Mouse (Mus musculus) kidney, embryonic 16.5 days (tissue): ENCODE measurements around the gene Mib2. TPM values are rescaled to one million over a fixed set of nuclear protein-coding genes. Genes with fewer than 3 reads are reported as not detected.
"Not testable (repeated sequence)": the region's sequence is repeated elsewhere in the genome, so short reads cannot be mapped to it uniquely, and the experiment has no call there.

Source experiments
- ATAC-seq: fragments of 200-750 bp; cut with Nextera tagmentation; 2 replicates; pipeline ENCODE4 v1.8.0; 2017; ENCODE audit warnings: moderate TSS enrichment; ENCODE audit not compliant: low FRiP score, low TSS enrichment
- H3K27ac ChIP-seq: fragments of 300-500 bp; sonication (generic); 2 replicates; pipeline ENCODE4 v1.5.1; 2014; ENCODE audit warnings: low read length
- H3K27me3 ChIP-seq: fragments of 300-500 bp; sonication (generic); 2 replicates; pipeline ENCODE4 v1.6.1; 2014; ENCODE audit warnings: low read length, control low read depth, mixed read lengths; ENCODE audit not compliant: insufficient read depth
- H3K36me3 ChIP-seq: fragments of 300-500 bp; sonication (generic); 2 replicates; pipeline ENCODE4 v1.6.1; 2014; ENCODE audit warnings: low read length, control low read depth, mixed read lengths; ENCODE audit not compliant: insufficient read depth
- H3K4me1 ChIP-seq: fragments of 300-500 bp; sonication (generic); 2 replicates; pipeline ENCODE4 v1.6.1; 2014; ENCODE audit warnings: low read length, control low read depth, mixed read lengths; ENCODE audit not compliant: insufficient read depth
- H3K4me2 ChIP-seq: fragments of 300-500 bp; sonication (generic); replicated peaks from 2 replicates; pipeline ENCODE4 v1.6.1; 2014; ENCODE audit warnings: low read depth, low read length
- H3K4me3 ChIP-seq: fragments of 300-500 bp; sonication (generic); 2 replicates; pipeline ENCODE4 v1.5.1; 2014; ENCODE audit warnings: mild to moderate bottlenecking, low read length
- H3K9ac ChIP-seq: fragments of 300-500 bp; sonication (generic); replicated peaks from 2 replicates; pipeline ENCODE4 v1.6.1; 2014; ENCODE audit warnings: low read length
- H3K9me3 ChIP-seq: fragments of 300-500 bp; sonication (generic); 2 replicates; pipeline ENCODE4 v1.6.1; 2016; ENCODE audit warnings: low read length, control low read depth
- WGBS: fragments of 180-500 bp; shearing (Covaris S2); extraction: QIAGEN DNeasy Blood & Tissue Kit; methylation state at CpG from one replicate; pipeline ENCODE4 v1.1.7; 2014; 5-methylcytosine and 5-hydroxymethylcytosine counted together
- polyA plus RNA-seq: library from polyadenylated mRNA; unstranded; fragments of >200 nt; fragmentation: Nextera tagmentation; extraction: Ambion mirVana; gene quantifications from 2 replicates; pipeline ENCODE4 v1.2.1, GENCODE M21; 2015

Gene Mib2
- polyA plus RNA-seq, 1 experiment from 2014 or later = 34.1 TPM

GRCm38 (mm10) chr4:155696261-155697255 lies 27.6 kb upstream of the Mib2 start:
- peaks cover 11% of the 10 kb centered on the region for H3K4me1 ChIP-seq
- 0 out of 2 replicates have a peak, but pooled peaks cover 2% of the 10 kb centered on the region for H3K27me3 ChIP-seq
- H3K4me3 ChIP-seq = no peak overlapping the region
- H3K9ac ChIP-seq = no peak overlapping the region
- no peak for ATAC-seq
- H3K27ac ChIP-seq = no peak overlapping the region
- WGBS = 73% methylated on average over 16 of the region's 16 CpGs
- no peaks in the 10 kb centered on the region for H3K9me3 ChIP-seq
- H3K4me2 ChIP-seq = no peak overlapping the region
- H3K36me3 ChIP-seq = no peaks in the 10 kb centered on the region

GRCm38 (mm10) chr4:155695531-155696062 lies 26.6 kb upstream of the Mib2 start:
- H3K4me3 ChIP-seq = peak overlapping the region; percentile 71; the same call in 1 of the 2 replicates
- 73% methylated on average over 4 of the region's 4 CpGs for WGBS

GRCm38 (mm10) chr4:155694482-155695401 lies 25.7 kb upstream of the Mib2 start:
- H3K4me1 ChIP-seq = peaks cover 11% of the 10 kb centered on the region
- WGBS = 1% methylated on average over 79 of the region's 92 CpGs
- no peaks in the 10 kb centered on the region for H3K9me3 ChIP-seq
- H3K36me3 ChIP-seq = no peaks in the 10 kb centered on the region
- no peak overlapping the region for H3K27ac ChIP-seq
- H3K4me2 ChIP-seq = peak overlapping the region; percentile 97
- peak overlapping the region; percentile 71 for H3K4me3 ChIP-seq
- peak overlapping the region; percentile 82 for H3K9ac ChIP-seq
- peak; percentile 67 for ATAC-seq
- 0 out of 2 replicates have a peak, but pooled peaks cover 2% of the 10 kb centered on the region for H3K27me3 ChIP-seq

More at GRCm38 (mm10) chr4:155695531-155696062, 26.6 kb upstream of the Mib2 start:
- H3K4me1 ChIP-seq = peaks cover 11% of the 10 kb centered on the region
- no peak for ATAC-seq
- H3K9me3 ChIP-seq = no peaks in the 10 kb centered on the region
- H3K36me3 ChIP-seq = no peaks in the 10 kb centered on the region
- H3K27me3 ChIP-seq = 0 out of 2 replicates have a peak, but pooled peaks cover 2% of the 10 kb centered on the region
- no peak overlapping the region for H3K27ac ChIP-seq
- peak overlapping the region; percentile 97 for H3K4me2 ChIP-seq
- peak overlapping the region; percentile 82; the same call in 1 of the 2 replicates for H3K9ac ChIP-seq

GRCm38 (mm10) chr4:155694111-155694481 lies 25.1 kb upstream of the Mib2 start, which contains the start of gene Fndc10:
Gene Fndc10, plus strand, starts transcription at chr4:155694342.
- peak within 1 kb of the TSS; percentile 82 for H3K9ac ChIP-seq
- WGBS = 1% methylated on average over 33 of the region's 47 CpGs

GRCm38 (mm10) chr4:155692421-155692820 lies 23.4 kb upstream of the Mib2 start:
- Histone ChIP-seq H3K9me3 (no peaks in the 10 kb centered on the region), H3K27ac (no peak overlapping the region), H3K4me3 (no peak overlapping the region), H3K9ac (no peak overlapping the region), H3K36me3 (no peaks in the 10 kb centered on the region), H3K4me1 (peaks cover 11% of the 10 kb centered on the region), H3K4me2 (no peak overlapping the region), H3K27me3 (0 out of 2 replicates have a peak, but pooled peaks cover 2% of the 10 kb centered on the region)
- ATAC-seq = no peak
- 95% methylated on average over 3 of the region's 3 CpGs for WGBS

More at GRCm38 (mm10) chr4:155694111-155694481, 25.1 kb upstream of the Mib2 start, which contains the start of gene Fndc10:
- Histone ChIP-seq H3K27ac (no peak within 1 kb of the TSS), H3K9me3 (no peaks in the 10 kb centered on the region), H3K4me2 (peak within 1 kb of the TSS; percentile 97), H3K4me3 (peak within 1 kb of the TSS; percentile 71), H3K4me1 (peaks cover 11% of the 10 kb centered on the region), H3K36me3 (no peaks in the 10 kb centered on the region), H3K27me3 (0 out of 2 replicates have a peak, but pooled peaks cover 2% of the 10 kb centered on the region)
- ATAC-seq = peak; percentile 85

GRCm38 (mm10) chr4:155690571-155691375 lies 21.8 kb upstream of the Mib2 start:
- Histone ChIP-seq H3K9ac (no peak overlapping the region), H3K4me3 (no peak overlapping the region), H3K27me3 (0 out of 2 replicates have a peak, but pooled peaks cover 2% of the 10 kb centered on the region), H3K4me2 (no peak overlapping the region), H3K27ac (no peak overlapping the region), H3K4me1 (peaks cover 9% of the 10 kb centered on the region), H3K9me3 (no peaks in the 10 kb centered on the region), H3K36me3 (no peaks in the 10 kb centered on the region)
- no peak for ATAC-seq
- 77% methylated on average over 12 of the region's 12 CpGs for WGBS

GRCm38 (mm10) chr4:155687764-155688163 lies 18.8 kb upstream of the Mib2 start:
- not testable (repeated sequence) for H3K4me1 ChIP-seq, H3K36me3 ChIP-seq, H3K4me3 ChIP-seq, ATAC-seq, H3K4me2 ChIP-seq, H3K9ac ChIP-seq, H3K27me3 ChIP-seq, H3K27ac ChIP-seq, H3K9me3 ChIP-seq
- 73% methylated on average over 4 of the region's 4 CpGs for WGBS

- ATAC-seq, H3K27ac ChIP-seq, H3K36me3 ChIP-seq, H3K4me2 ChIP-seq, H3K9me3 ChIP-seq, H3K4me1 ChIP-seq, H3K27me3 ChIP-seq, H3K4me3 ChIP-seq, H3K9ac ChIP-seq: not testable (repeated sequence)
- WGBS = 90% methylated on average over 16 of the region's 19 CpGs
Measured at GRCm38 (mm10) chr4:155683670-155684277, 14.8 kb upstream of the Mib2 start.
